Mouse (Mus musculus) urinary bladder, postnatal 10 days (tissue): ENCODE data around the gene Epha1.

Experiments
- DNase-seq: peaks from one replicate; pipeline ENCODE4 v3.0.0; 2022; ENCODE audit warnings: low spot score

Epha1 gene

DNA sequence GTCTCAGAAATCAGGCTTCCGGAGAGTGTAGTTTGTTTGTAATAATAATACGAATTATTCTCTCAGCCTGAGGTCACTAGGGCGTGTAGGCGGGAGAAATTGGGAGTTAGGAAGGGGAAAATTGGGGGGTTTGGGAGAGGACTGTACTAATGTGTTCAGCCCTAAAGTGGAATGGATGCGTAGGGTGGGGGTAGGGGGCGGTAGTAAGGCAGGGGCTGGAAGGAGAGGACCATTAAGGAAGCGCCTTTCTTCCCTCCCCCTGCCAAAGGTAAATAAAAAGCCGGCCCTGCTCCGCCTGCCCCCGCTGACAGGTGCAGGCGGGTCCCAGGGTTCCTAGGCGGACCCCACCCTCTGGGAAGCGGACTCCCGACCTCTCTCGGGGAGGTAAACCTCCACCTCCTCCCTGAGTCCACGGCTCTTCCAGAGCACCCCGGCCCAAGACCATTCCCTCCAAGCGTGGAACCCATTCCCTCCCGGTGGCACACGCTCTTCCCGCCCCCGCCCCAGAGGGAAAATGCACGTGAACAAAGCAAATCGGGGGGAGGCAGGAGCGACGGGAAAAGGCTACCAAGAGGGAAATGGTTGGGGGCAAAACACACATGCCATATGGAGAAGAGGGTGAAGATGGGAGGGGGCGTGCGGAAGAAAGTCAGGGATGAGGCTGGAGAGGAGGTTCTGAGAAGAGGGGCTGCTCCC is 49.5 kb downstream of the Epha1 start:
- DNase-seq: no peak

DNA sequence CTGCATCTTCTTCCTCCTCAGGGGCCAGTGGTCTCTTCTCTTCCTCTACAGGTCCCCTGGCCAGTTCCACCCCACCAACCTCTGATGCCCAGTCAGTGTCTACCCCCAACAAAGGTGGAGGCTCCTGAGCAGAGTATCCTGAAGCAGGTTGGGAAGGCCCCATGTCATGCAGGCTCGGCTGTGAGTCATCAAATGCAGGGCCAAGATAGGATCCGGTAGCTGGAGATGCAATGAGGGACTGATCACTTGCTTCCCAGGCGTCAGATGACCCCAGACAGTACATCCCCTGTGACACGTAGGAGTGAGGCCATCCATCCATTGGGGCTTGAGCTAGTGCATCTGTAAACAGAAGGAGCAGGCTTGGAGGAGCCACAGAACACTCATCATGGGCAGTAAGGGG is 54.8 kb downstream of the Epha1 start:
- no peak for DNase-seq

DNA sequence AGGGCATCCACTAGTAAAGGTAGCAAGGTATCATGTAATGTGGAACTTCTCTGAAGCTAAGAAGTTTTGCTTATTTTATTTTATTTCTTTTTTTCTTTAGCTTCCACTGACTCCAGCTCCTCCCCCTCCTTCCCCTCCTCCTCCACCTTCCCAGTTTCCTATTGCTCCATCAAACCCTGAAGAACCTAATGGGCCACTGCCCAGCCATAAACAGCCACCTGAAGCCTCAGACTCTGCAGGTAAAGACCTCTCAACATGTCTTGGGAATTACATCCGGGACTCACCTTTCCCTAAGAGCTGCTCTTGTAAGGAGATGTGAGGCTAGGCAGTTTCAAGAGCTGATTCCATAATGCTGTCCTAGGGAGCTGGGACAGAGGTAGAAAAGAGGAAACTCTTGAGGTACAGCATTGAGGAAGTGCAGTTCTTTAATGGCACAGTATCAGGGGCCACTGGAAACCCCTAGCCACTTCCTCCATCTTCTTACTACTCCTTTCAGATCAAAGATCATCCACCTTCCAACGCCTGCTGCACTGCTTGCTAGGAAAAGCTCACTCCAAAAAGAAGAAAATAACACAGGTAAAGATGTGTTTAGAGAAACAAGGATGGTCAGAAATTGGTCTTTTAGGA is 62.5 kb downstream of the Epha1 start:
- DNase-seq: no peak

DNA sequence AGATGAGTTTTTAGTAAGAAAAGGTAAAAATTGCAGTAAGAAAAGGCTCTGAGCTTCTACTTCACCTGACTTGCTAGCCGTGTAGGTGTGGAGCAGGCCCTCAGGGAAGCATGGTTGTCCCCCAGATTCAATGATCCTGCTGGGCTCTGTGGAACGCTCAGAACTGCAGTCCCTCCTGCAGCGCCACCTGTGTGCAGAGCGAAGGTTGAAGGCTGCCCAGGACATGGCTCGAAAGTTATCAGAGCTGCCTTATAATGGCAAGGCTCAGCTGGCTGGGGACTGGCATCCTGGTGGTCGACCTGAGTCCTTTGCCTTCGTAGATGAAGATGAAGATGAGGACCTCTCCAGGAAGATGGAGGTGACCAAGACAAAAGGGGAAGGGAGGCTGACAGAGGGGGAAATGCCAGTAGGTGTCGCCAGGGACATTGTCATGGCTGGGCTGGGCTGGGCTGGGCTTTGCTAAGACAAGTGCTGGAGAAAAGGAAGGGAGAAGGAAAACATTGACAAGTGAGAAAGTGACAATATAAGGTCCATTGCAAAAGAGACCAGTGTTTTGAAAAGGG is 63.2 kb downstream of the Epha1 start:
- no peak for DNase-seq
